Mouse (Mus musculus): ENCODE data around the gene Shb. TPM values are rescaled to one million over a fixed set of nuclear protein-coding genes. Genes with fewer than 3 reads are reported as not detected.

The Shb gene
- 2.8 and 6.5 TPM in 2 replicates for polyA plus RNA-seq (2011; ENCODE audit: insufficient read depth, insufficient read length, low replicate concordance, missing spikeins)

DNA sequence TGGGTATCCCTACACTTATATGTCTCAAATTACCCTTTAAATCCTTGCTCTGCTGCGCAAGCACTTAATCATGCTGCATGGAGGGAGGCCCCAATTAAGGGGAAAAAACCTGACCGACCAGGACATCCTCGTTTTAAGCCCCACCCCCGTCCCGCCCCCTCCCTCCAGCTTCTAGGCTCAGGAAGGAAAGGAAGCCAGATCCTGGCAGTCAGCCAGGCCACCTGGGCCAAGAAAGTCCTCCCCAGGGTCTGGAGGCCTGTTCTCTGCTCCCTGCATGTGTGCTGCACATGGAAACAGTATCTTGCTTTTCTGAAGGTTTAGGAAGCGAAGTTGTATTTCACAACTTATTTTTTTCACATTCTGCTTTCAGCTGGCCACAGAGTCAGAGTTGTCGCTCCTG lies at the start of gene Shb:
Shb (minus strand) TSS at position 96 of the 400 bp plus-strand sequence.
- Histone ChIP-seq H3K4me1 (ENCODE audit: control insufficient read depth, insufficient read depth, low read length) (peaks cover 2% of the 10 kb centered on the region; the same call in 1 of the 2 replicates), H3K27ac (ENCODE audit: control insufficient read depth, insufficient read depth, low read depth, low read length, poor library complexity) (no peak within 1 kb of the TSS), H3K4me3 (replicated peaks; ENCODE audit: control insufficient read depth, low read depth, low read length) (peak within 1 kb of the TSS; percentile 79)
- 4% methylated on average over 7 of the region's 7 CpGs for WGBS
- TF ChIP-seq POLR2A (IDR thresholded peaks at IDR 0.05; ENCODE audit: borderline replicate concordance, control insufficient read depth, low read depth, low read length) (no peak), CTCF (IDR thresholded peaks at IDR 0.05; ENCODE audit: control insufficient read depth, insufficient read depth, low read length) (no peak)

DNA sequence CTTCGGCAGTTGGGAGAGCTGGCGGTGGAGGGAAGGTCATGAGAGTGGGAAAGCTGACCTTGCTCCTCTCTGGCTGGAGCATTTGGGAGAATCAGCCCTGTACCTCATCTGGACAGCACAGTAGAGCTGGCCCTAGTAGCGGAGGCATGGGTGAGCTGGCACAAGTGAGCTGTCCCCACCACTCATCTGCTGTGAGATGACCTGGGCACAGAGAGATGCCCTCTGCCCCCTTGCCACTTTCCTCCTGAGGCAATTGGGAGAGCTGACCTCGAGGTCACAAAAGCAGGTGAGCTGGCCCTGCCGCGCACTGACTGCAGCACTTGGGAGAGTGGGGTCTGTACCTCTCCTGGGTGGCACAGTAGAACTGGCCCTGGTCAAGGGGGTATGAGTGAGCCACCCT lies 48.8 kb upstream of the Shb start:
- 80% methylated on average over 6 of the region's 6 CpGs for WGBS
- TF ChIP-seq CTCF (IDR thresholded peaks at IDR 0.05; ENCODE audit: control insufficient read depth, insufficient read depth, low read length): no peak
- no peak for TF ChIP-seq POLR2A (IDR thresholded peaks at IDR 0.05; ENCODE audit: borderline replicate concordance, control insufficient read depth, low read depth, low read length)
- H3K27ac ChIP-seq (ENCODE audit: control insufficient read depth, insufficient read depth, low read depth, low read length, poor library complexity): no peak overlapping the region; the same call in 1 of the 2 replicates
- H3K4me1 ChIP-seq (ENCODE audit: control insufficient read depth, insufficient read depth, low read length): no peaks in the 10 kb centered on the region
- H3K4me3 ChIP-seq (replicated peaks; ENCODE audit: control insufficient read depth, low read depth, low read length): no peak overlapping the region

DNA sequence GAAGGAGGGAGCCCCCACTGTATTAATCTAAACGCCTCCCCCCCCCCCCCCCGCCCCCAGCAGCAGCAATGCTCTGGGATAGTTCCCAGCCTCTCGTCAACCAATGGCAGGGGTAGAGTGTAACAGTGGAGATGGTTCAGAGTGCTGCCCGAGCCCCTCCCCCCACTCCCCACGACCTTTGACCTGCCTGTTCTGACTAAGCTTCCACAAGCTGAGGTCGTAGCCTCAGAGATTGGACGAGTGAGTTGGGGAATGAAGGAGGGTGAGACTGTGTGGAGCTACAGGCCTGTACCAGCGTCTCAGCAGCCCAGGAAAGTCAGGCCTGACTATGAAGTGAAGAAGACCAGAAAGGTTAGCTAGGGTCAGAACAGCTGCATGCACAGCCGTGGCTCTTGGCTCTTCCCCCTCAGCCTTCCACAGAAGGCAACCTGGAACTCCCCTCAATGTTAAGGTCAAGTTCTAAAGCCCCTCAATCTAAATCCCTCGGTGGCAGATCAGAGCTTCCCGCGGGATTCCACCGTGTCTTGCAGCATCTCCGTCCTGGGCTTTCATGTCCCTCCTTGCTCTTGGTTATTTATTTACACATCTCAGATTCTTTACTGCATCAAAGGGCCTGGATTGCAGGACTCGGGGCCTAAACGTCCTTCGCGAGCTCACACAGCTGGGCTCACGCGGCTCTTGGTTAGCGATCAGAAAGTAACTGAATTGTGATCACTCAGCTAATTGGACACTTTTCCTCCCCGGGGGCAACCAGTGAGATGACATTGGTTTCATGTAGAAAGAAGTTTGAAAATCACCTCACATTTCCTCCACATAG lies 46.5 kb upstream of the Shb start:
- WGBS: 80% methylated on average over 22 of the region's 22 CpGs
- H3K4me1 ChIP-seq (ENCODE audit: control insufficient read depth, insufficient read depth, low read length): no peaks in the 10 kb centered on the region
- no peak overlapping the region for H3K4me3 ChIP-seq (replicated peaks; ENCODE audit: control insufficient read depth, low read depth, low read length)
- TF ChIP-seq CTCF (IDR thresholded peaks at IDR 0.05; ENCODE audit: control insufficient read depth, insufficient read depth, low read length) (no peak), POLR2A (IDR thresholded peaks at IDR 0.05; ENCODE audit: borderline replicate concordance, control insufficient read depth, low read depth, low read length) (no peak)
- no peak overlapping the region for H3K27ac ChIP-seq (ENCODE audit: control insufficient read depth, insufficient read depth, low read depth, low read length, poor library complexity)

DNA sequence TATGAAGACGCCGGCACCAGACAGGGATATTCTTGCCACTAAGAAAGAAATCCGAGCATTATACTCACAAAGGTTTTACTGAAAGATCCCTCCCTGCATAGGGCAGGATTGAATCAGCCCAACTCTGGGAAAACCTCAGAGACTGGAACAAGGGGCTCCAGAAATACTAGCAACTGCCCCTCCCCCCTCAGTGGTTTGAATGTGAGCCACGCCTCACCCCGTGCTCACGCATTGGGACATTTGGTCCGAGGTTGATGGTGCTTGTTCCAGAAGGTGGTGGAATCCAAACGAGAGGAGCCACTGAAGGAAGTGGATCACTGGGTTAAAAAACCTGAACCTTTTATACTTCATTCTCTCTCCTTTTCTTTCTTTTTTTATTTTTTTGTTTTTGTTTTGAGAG lies 45.4 kb upstream of the Shb start:
- WGBS: 71% methylated on average over 8 of the region's 8 CpGs
- Histone ChIP-seq H3K4me1 (ENCODE audit: control insufficient read depth, insufficient read depth, low read length) (no peaks in the 10 kb centered on the region), H3K4me3 (replicated peaks; ENCODE audit: control insufficient read depth, low read depth, low read length) (no peak overlapping the region), H3K27ac (ENCODE audit: control insufficient read depth, insufficient read depth, low read depth, low read length, poor library complexity) (no peak overlapping the region)
- TF ChIP-seq CTCF (IDR thresholded peaks at IDR 0.05; ENCODE audit: control insufficient read depth, insufficient read depth, low read length) (no peak), POLR2A (IDR thresholded peaks at IDR 0.05; ENCODE audit: borderline replicate concordance, control insufficient read depth, low read depth, low read length) (no peak)

DNA sequence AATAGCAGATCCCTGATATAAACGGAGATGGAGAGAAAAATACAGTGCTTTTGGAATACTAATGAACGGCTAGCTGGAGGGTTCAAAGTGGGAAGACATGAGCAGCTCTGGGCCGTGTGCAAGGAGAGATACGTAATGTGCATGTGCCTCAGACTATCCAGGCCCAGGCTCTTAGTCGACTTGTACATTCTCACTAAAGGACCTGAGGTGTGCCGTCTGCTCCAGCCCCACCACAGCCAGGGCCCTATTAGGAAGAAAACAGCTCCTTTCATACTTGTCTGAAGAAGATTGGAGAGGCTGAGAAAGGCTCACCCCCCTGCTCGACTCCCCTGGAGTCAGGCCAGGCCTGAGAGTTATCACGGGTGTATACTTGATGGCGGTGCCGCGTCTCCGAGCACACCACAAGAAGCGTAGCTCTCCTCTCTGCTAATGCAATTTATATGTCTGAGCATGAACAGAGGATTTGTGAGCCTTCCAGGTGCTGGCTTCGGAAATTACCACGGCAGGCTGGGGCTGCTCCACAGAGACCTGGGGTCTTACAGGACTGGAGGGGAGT lies 42.4 kb upstream of the Shb start:
- H3K4me1 ChIP-seq (ENCODE audit: control insufficient read depth, insufficient read depth, low read length): no peaks in the 10 kb centered on the region
- 74% methylated on average over 15 of the region's 15 CpGs for WGBS
- no peak overlapping the region for H3K4me3 ChIP-seq (replicated peaks; ENCODE audit: control insufficient read depth, low read depth, low read length)
- TF ChIP-seq POLR2A (IDR thresholded peaks at IDR 0.05; ENCODE audit: borderline replicate concordance, control insufficient read depth, low read depth, low read length) (no peak), CTCF (IDR thresholded peaks at IDR 0.05; ENCODE audit: control insufficient read depth, insufficient read depth, low read length) (no peak)
- H3K27ac ChIP-seq (ENCODE audit: control insufficient read depth, insufficient read depth, low read depth, low read length, poor library complexity): no peak overlapping the region

DNA sequence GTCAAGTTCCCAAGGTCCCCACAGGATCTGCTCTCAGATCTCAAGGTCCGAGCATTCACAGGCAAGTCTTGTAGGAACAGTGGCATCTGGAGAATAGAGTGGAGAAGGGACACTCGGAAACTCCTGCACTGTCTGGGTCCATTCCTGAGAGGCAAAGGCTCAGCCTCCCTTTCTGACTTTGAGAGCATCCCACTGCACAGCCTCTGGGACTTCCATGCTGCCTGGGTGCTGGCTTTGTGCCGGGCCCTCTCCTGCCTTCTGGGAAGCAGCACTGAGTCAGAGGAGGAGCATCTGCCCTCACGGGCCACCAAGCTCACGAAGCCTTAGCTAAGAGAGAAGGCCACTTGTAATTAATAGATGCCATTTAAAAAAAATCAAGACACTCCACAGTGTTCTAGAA lies 37.3 kb upstream of the Shb start:
- no peak overlapping the region for H3K4me3 ChIP-seq (replicated peaks; ENCODE audit: control insufficient read depth, low read depth, low read length)
- WGBS: 76% methylated on average over 5 of the region's 5 CpGs

DNA sequence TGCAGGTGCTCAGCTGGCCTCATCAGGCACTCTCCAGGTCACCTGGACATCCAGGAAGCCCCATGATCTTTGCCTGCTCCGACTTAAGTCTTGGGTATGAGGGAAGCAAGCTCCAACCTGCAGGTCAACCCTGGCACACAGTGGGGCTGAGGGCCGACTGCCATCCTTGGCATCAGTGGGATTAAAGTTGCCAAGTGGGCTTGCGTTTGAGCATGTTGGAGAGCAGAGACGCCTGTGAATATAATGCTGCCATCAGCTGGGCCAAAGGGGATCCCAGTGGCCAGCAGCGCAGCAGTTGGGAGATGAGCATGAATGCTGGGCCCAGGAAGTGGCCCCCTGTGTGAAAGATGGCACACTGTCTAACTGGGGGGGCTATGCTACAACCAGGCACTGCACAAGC lies 25.9 kb upstream of the Shb start:
- Histone ChIP-seq H3K4me1 (ENCODE audit: control insufficient read depth, insufficient read depth, low read length) (no peaks in the 10 kb centered on the region), H3K27ac (ENCODE audit: control insufficient read depth, insufficient read depth, low read depth, low read length, poor library complexity) (no peak overlapping the region), H3K4me3 (replicated peaks; ENCODE audit: control insufficient read depth, low read depth, low read length) (no peak overlapping the region)
- WGBS: 83% methylated on average over 5 of the region's 5 CpGs
- no peak for TF ChIP-seq POLR2A (IDR thresholded peaks at IDR 0.05; ENCODE audit: borderline replicate concordance, control insufficient read depth, low read depth, low read length)
- no peak for TF ChIP-seq CTCF (IDR thresholded peaks at IDR 0.05; ENCODE audit: control insufficient read depth, insufficient read depth, low read length)

More for the DNA sequence above, 37.3 kb upstream of the Shb start:
- Histone ChIP-seq H3K27ac (ENCODE audit: control insufficient read depth, insufficient read depth, low read depth, low read length, poor library complexity) (no peak overlapping the region), H3K4me1 (ENCODE audit: control insufficient read depth, insufficient read depth, low read length) (no peaks in the 10 kb centered on the region)
- TF ChIP-seq POLR2A (IDR thresholded peaks at IDR 0.05; ENCODE audit: borderline replicate concordance, control insufficient read depth, low read depth, low read length): no peak
- no peak for TF ChIP-seq CTCF (IDR thresholded peaks at IDR 0.05; ENCODE audit: control insufficient read depth, insufficient read depth, low read length)

DNA sequence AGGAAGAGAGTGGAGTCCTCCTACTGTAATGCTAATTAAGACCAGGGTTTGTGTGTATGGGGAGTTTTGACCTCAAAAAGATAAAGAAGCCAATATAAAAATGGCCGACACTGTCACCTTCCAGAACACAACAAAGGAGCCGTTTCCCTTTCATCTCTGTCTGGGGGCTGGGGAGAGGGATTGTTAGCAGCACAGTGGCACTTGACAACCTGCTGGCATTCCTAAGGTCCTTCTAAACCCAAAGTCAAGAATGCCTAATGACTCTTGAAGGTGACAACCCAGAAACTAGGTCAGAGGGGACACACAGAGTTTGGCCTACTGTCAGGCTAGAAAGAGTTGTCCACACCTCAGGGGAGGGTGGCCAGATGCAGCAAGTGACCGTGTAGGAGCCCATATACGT lies 20.3 kb upstream of the Shb start:
- Histone ChIP-seq H3K27ac (ENCODE audit: control insufficient read depth, insufficient read depth, low read depth, low read length, poor library complexity) (no peak overlapping the region), H3K4me3 (replicated peaks; ENCODE audit: control insufficient read depth, low read depth, low read length) (no peak overlapping the region), H3K4me1 (ENCODE audit: control insufficient read depth, insufficient read depth, low read length) (no peaks in the 10 kb centered on the region)
- no peak for TF ChIP-seq CTCF (IDR thresholded peaks at IDR 0.05; ENCODE audit: control insufficient read depth, insufficient read depth, low read length)
- no peak for TF ChIP-seq POLR2A (IDR thresholded peaks at IDR 0.05; ENCODE audit: borderline replicate concordance, control insufficient read depth, low read depth, low read length)
- 72% methylated on average over 4 of the region's 4 CpGs for WGBS

Measured in bone marrow, adult 2 months (tissue).